Mouse (Mus musculus) hindbrain, embryonic 16.5 days (tissue): ENCODE measurements around the gene Zdhhc17. TPM values are rescaled to one million over a fixed set of nuclear protein-coding genes. Genes with fewer than 3 reads are reported as not detected.
A peak's percentile ranks its signal among the peaks of the same experiment; 100 is the strongest.

ENCODE experiments used
- ATAC-seq: fragments of 200-750 bp; cut with Nextera tagmentation; 2 replicates; pipeline ENCODE4 v1.8.0; 2017; ENCODE audit warnings: moderate TSS enrichment, moderate library complexity
- H3K27ac ChIP-seq: fragments of 300-500 bp; sonication (generic); 2 replicates; pipeline ENCODE4 v1.5.1; 2014; ENCODE audit warnings: low read depth, mild to moderate bottlenecking, control low read depth, low read length, moderate library complexity
- H3K27me3 ChIP-seq: fragments of 300-500 bp; sonication (generic); replicated peaks from 2 replicates; pipeline ENCODE4 v1.6.1; 2014; ENCODE audit warnings: low read length; ENCODE audit not compliant: control insufficient read depth, insufficient read depth
- H3K36me3 ChIP-seq: fragments of 300-500 bp; sonication (generic); 2 replicates; pipeline ENCODE4 v1.6.1; 2014; ENCODE audit warnings: mild to moderate bottlenecking, low read length, moderate library complexity, mixed read lengths; ENCODE audit not compliant: control insufficient read depth, insufficient read depth
- H3K4me1 ChIP-seq: fragments of 300-500 bp; sonication (generic); 2 replicates; pipeline ENCODE4 v1.6.1; 2014; ENCODE audit warnings: low read depth, low read length; ENCODE audit not compliant: control insufficient read depth, insufficient read depth
- H3K4me2 ChIP-seq: fragments of 300-500 bp; sonication (generic); 2 replicates; pipeline ENCODE4 v1.6.1; 2014; ENCODE audit warnings: mild to moderate bottlenecking, low read length, control low read depth, moderate library complexity
- H3K4me3 ChIP-seq: fragments of 300-500 bp; sonication (generic); 2 replicates; pipeline ENCODE4 v1.5.1; 2014; ENCODE audit warnings: mild to moderate bottlenecking, low read length, control low read depth, moderate library complexity
- H3K9ac ChIP-seq: fragments of 300-500 bp; sonication (generic); 2 replicates; pipeline ENCODE4 v1.6.1; 2014; ENCODE audit warnings: low read depth, mild to moderate bottlenecking, control low read depth, low read length, moderate library complexity
- H3K9me3 ChIP-seq: fragments of 300-500 bp; sonication (generic); 2 replicates; pipeline ENCODE4 v1.6.1; 2014; ENCODE audit warnings: mild to moderate bottlenecking, low read length, moderate library complexity; ENCODE audit not compliant: control insufficient read depth
- WGBS: fragments of 180-500 bp; shearing (Covaris S2); extraction: QIAGEN DNeasy Blood & Tissue Kit; methylation state at CpG from one replicate; pipeline ENCODE4 v1.1.7; 2014; 5-methylcytosine and 5-hydroxymethylcytosine counted together
- polyA plus RNA-seq: library from polyadenylated mRNA; unstranded; fragments of >200 nt; fragmentation: Nextera tagmentation; extraction: Ambion mirVana; gene quantifications from 2 replicates; pipeline ENCODE4 v1.2.1, GENCODE M21; 2015

Gene Zdhhc17
- polyA plus RNA-seq, 1 experiment from 2014 or later = 51.2 TPM

- Histone ChIP-seq H3K4me3 (no peak overlapping the region), H3K36me3 (peaks cover 10% of the 10 kb centered on the region), H3K4me1 (no peaks in the 10 kb centered on the region), H3K4me2 (no peak overlapping the region), H3K9me3 (no peaks in the 10 kb centered on the region), H3K27ac (no peak overlapping the region), H3K9ac (no peak overlapping the region), H3K27me3 (no peaks in the 10 kb centered on the region)
- WGBS = 47% methylated on average over 3 of the region's 3 CpGs
- peak; percentile 54 for ATAC-seq
Observed at GRCm38 (mm10) chr10:110974463-110974862, 35.5 kb downstream of the Zdhhc17 start.

- H3K4me3 ChIP-seq = no peak overlapping the region
Observed at GRCm38 (mm10) chr10:110971998-110972397, 37.9 kb downstream of the Zdhhc17 start.

GRCm38 (mm10) chr10:110971483-110971882, 38.5 kb downstream of the Zdhhc17 start:
- no peak overlapping the region for H3K4me3 ChIP-seq
- WGBS = 89% methylated on average over 6 of the region's 6 CpGs
- no peak overlapping the region for H3K4me2 ChIP-seq
- H3K4me1 ChIP-seq = no peaks in the 10 kb centered on the region
- no peak for ATAC-seq
- H3K36me3 ChIP-seq = peaks cover 14% of the 10 kb centered on the region
- H3K9me3 ChIP-seq = no peaks in the 10 kb centered on the region
- no peak overlapping the region for H3K9ac ChIP-seq
- no peaks in the 10 kb centered on the region for H3K27me3 ChIP-seq
- no peak overlapping the region for H3K27ac ChIP-seq

More at GRCm38 (mm10) chr10:110971998-110972397, 37.9 kb downstream of the Zdhhc17 start:
- Histone ChIP-seq H3K4me1 (no peaks in the 10 kb centered on the region), H3K9me3 (no peaks in the 10 kb centered on the region), H3K36me3 (peaks cover 14% of the 10 kb centered on the region), H3K9ac (no peak overlapping the region), H3K27ac (no peak overlapping the region), H3K4me2 (no peak overlapping the region), H3K27me3 (no peaks in the 10 kb centered on the region)
- ATAC-seq = no peak
- WGBS = 83% methylated on average over 9 of the region's 9 CpGs

DNA sequence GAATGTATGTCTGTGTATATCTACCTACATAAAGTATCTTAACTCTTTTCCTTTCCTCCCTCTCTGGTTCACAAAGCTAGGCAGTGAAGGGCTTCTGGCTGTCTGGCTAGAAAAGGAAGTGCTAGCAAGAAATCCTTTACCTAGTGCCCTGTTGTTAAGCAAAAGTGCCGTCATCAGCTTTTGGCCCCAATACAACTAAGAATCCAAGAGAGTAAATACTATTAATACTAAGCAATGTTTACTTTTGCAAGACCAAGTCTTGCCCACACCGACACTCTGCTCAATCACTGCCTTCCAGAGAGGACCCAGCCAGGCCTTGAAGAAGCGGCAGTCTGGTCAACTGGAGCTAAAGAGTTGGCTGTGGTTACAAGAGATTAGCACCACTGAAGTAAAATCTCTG, 38.9 kb downstream of the Zdhhc17 start:
- Histone ChIP-seq H3K9me3 (no peaks in the 10 kb centered on the region), H3K9ac (no peak overlapping the region), H3K4me1 (no peaks in the 10 kb centered on the region), H3K27me3 (no peaks in the 10 kb centered on the region), H3K27ac (no peak overlapping the region), H3K4me2 (no peak overlapping the region), H3K36me3 (peaks cover 14% of the 10 kb centered on the region), H3K4me3 (no peak overlapping the region)
- WGBS = 94% methylated on average over 3 of the region's 3 CpGs
- ATAC-seq = no peak

DNA sequence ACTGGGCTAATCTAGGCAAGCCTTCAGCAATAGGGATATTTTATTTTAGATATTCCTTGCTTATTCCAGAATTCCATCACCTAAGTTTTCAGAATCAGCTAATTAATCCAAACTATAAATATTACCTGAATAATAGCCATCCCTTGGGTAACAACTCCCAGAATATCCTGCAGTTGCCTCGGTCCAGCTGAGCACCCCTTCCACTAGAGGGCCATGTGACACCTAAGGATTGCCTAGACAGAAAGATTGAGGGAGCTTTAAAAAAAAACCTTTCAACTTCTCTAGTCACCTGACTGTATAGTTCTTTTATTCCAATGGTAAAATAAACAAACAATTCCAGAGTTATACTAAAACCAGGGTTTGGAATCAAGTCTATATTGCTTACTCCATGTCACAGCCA, 47.8 kb downstream of the Zdhhc17 start:
- H3K9me3 ChIP-seq = no peaks in the 10 kb centered on the region

DNA sequence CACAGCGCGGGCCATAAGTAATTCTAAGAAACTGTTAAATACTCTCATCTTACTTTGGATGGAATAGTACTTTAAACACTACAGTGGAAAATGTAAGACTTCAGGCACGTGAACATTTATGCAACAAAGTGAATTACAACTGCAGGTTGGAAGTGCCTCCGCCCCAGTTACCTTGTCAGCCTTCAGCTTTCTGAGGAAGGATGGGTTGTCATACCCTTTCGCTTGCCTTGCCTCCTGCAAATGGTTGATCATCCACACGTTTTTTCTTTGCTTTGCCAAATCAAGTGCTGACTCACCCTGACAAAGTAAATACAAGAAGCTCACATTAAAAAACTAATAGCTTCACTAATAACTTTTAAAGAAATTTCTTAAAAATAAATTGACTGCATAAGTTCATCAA, 49.1 kb downstream of the Zdhhc17 start:
- Histone ChIP-seq H3K4me1 (no peaks in the 10 kb centered on the region), H3K36me3 (peaks cover 10% of the 10 kb centered on the region), H3K9ac (no peak overlapping the region), H3K27ac (no peak overlapping the region), H3K4me3 (no peak overlapping the region), H3K9me3 (no peaks in the 10 kb centered on the region), H3K4me2 (no peak overlapping the region), H3K27me3 (no peaks in the 10 kb centered on the region)
- ATAC-seq = no peak
- WGBS = 88% methylated on average over 6 of the region's 6 CpGs

More for the DNA sequence above, 47.8 kb downstream of the Zdhhc17 start:
- H3K4me3 ChIP-seq = no peak overlapping the region
- H3K4me2 ChIP-seq = no peak overlapping the region
- no peak overlapping the region for H3K27ac ChIP-seq
- H3K27me3 ChIP-seq = no peaks in the 10 kb centered on the region
- peaks cover 10% of the 10 kb centered on the region for H3K36me3 ChIP-seq
- no peak overlapping the region for H3K9ac ChIP-seq
- ATAC-seq = no peak
- WGBS = 45% methylated on average over 1 of the region's 1 CpGs
- no peaks in the 10 kb centered on the region for H3K4me1 ChIP-seq

DNA sequence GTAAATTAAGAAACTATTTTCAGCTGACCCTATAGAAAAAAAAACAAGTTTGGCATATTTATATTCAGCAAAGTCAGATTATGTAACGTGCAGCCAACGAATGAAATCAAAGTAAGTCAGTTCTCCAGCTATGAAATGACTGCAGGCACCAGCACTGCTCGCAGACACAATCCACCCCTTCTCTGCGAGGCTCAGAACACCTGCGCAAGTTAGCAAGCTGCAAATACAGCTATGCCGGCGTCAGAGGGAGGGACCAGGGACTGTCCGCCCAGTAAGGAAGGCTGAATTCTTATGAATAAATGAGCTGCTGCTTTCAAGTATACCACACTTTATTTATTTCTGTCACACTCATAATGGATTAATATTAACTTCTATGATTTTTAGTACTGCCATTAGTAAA, 50.2 kb downstream of the Zdhhc17 start:
- Histone ChIP-seq H3K9ac (no peak overlapping the region), H3K9me3 (no peaks in the 10 kb centered on the region), H3K36me3 (peaks cover 17% of the 10 kb centered on the region), H3K27me3 (no peaks in the 10 kb centered on the region), H3K4me2 (no peak overlapping the region), H3K4me3 (no peak overlapping the region), H3K27ac (no peak overlapping the region), H3K4me1 (no peaks in the 10 kb centered on the region)
- WGBS = 95% methylated on average over 8 of the region's 8 CpGs
- no peak for ATAC-seq

DNA sequence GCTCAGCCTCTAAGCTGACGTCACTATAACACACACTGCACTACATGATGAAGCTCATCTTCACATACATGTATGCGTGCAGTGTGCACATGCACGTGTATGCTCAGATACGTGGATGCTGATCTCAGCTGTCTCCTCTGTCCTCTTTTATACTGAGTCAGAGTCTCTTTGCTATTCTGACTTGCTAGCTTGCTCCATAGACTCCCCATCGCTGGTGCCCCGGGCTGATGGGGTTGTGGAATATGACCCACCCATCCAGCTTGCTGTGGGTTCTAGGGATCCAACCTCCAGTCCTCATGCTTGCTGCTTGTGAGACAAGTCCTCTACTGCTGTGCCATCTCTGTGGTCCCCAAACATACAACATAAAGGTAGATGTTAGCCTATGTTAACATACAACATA, 51.1 kb downstream of the Zdhhc17 start:
- 95% methylated on average over 6 of the region's 6 CpGs for WGBS
- ATAC-seq = no peak
- H3K27me3 ChIP-seq = no peaks in the 10 kb centered on the region
- H3K4me3 ChIP-seq = no peak overlapping the region
- H3K9me3 ChIP-seq = no peaks in the 10 kb centered on the region
- H3K9ac ChIP-seq = no peak overlapping the region
- no peaks in the 10 kb centered on the region for H3K4me1 ChIP-seq
- no peak overlapping the region for H3K27ac ChIP-seq
- peaks cover 18% of the 10 kb centered on the region for H3K36me3 ChIP-seq
- H3K4me2 ChIP-seq = no peak overlapping the region

- 52% methylated on average over 9 of the region's 9 CpGs for WGBS
- H3K36me3 ChIP-seq = peaks cover 8% of the 10 kb centered on the region
Observed at GRCm38 (mm10) chr10:110952937-110953451, 56.9 kb downstream of the Zdhhc17 start.

GRCm38 (mm10) chr10:110952271-110952670, 57.7 kb downstream of the Zdhhc17 start:
- WGBS = 84% methylated on average over 8 of the region's 8 CpGs
- H3K36me3 ChIP-seq = peaks cover 15% of the 10 kb centered on the region
- H3K27me3 ChIP-seq = no peaks in the 10 kb centered on the region
- H3K4me3 ChIP-seq = no peak overlapping the region
- no peak for ATAC-seq
- no peak overlapping the region for H3K9ac ChIP-seq
- H3K27ac ChIP-seq = no peak overlapping the region
- no peak overlapping the region for H3K4me2 ChIP-seq
- no peaks in the 10 kb centered on the region for H3K9me3 ChIP-seq
- H3K4me1 ChIP-seq = no peaks in the 10 kb centered on the region

More at GRCm38 (mm10) chr10:110952937-110953451, 56.9 kb downstream of the Zdhhc17 start:
- Histone ChIP-seq H3K27ac (no peak overlapping the region), H3K9me3 (no peaks in the 10 kb centered on the region), H3K9ac (no peak overlapping the region), H3K4me1 (no peaks in the 10 kb centered on the region), H3K27me3 (no peaks in the 10 kb centered on the region), H3K4me3 (no peak overlapping the region), H3K4me2 (no peak overlapping the region)
- ATAC-seq = peak; percentile 94
